Mouse (Mus musculus): ENCODE data around the gene Zcchc24.

Zcchc24 gene

GRCm38 (mm10) chr14:25746971-25747945 is 21.6 kb downstream of the Zcchc24 start:
- DNase-seq = peak; percentile 78 to 79

- DNase-seq = no peak
Observed at GRCm38 (mm10) chr14:25746371-25746770, 22.5 kb downstream of the Zcchc24 start.

- DNase-seq = peak in 1 of 2 experiments; percentile 44
Observed at GRCm38 (mm10) chr14:25745365-25746184, 23.3 kb downstream of the Zcchc24 start.

- no peak for DNase-seq
Observed at GRCm38 (mm10) chr14:25742943-25743342, 25.9 kb downstream of the Zcchc24 start.

GRCm38 (mm10) chr14:25741840-25742367 is 26.9 kb downstream of the Zcchc24 start:
- no peak for DNase-seq

- DNase-seq = no peak
Observed at GRCm38 (mm10) chr14:25741211-25741610, 27.6 kb downstream of the Zcchc24 start.

GRCm38 (mm10) chr14:25739957-25740565 is 28.8 kb downstream of the Zcchc24 start:
- no peak for DNase-seq

- DNase-seq = no peak
Observed at GRCm38 (mm10) chr14:25738591-25739001, 30.2 kb downstream of the Zcchc24 start.

- peak in 1 of 2 experiments; percentile 22 for DNase-seq
Observed at GRCm38 (mm10) chr14:25736589-25736988, 32.2 kb downstream of the Zcchc24 start.

- DNase-seq = no peak
Observed at GRCm38 (mm10) chr14:25736140-25736539, 32.7 kb downstream of the Zcchc24 start.

- DNase-seq = no peak
Observed at GRCm38 (mm10) chr14:25734736-25735716, 33.8 kb downstream of the Zcchc24 start.

- no peak for DNase-seq
Observed at GRCm38 (mm10) chr14:25727149-25727510, 41.7 kb downstream of the Zcchc24 start.

- peak in 1 of 2 experiments; percentile 63 for DNase-seq
Observed at GRCm38 (mm10) chr14:25726226-25727148, 42.4 kb downstream of the Zcchc24 start.

- DNase-seq = no peak
Observed at GRCm38 (mm10) chr14:25725690-25726089, 43.1 kb downstream of the Zcchc24 start.

GRCm38 (mm10) chr14:25725032-25725497 is 43.8 kb downstream of the Zcchc24 start:
- DNase-seq = no peak

- no peak for DNase-seq
Observed at GRCm38 (mm10) chr14:25720962-25721707, 47.7 kb downstream of the Zcchc24 start.

- peak; percentile 58 to 69 for DNase-seq
Observed at GRCm38 (mm10) chr14:25719371-25719770, 49.5 kb downstream of the Zcchc24 start.

- DNase-seq = peak; percentile 17 to 26
Observed at GRCm38 (mm10) chr14:25718471-25718870, 50.4 kb downstream of the Zcchc24 start.

- no peak for DNase-seq
Observed at GRCm38 (mm10) chr14:25717718-25718117, 51.1 kb downstream of the Zcchc24 start.
